Mouse (Mus musculus) bone marrow, adult 2 months (tissue): ENCODE measurements around the gene Reps1. TPM values are rescaled to one million over a fixed set of nuclear protein-coding genes. Genes with fewer than 3 reads are reported as not detected.

Experiments
- H3K27ac ChIP-seq: fragments of 200-500 bp; 2 replicates; pipeline ENCODE4 v1.5.1; 2012; ENCODE audit warnings: low read depth, mild to moderate bottlenecking, control low read depth, inconsistent platforms, low read length; ENCODE audit not compliant: control insufficient read depth, poor library complexity, insufficient read depth
- H3K4me1 ChIP-seq: fragments of 200-500 bp; 2 replicates; pipeline ENCODE4 v1.6.1; 2011; ENCODE audit warnings: low read length; ENCODE audit not compliant: control insufficient read depth, insufficient read depth
- H3K4me3 ChIP-seq: fragments of 200-500 bp; replicated peaks from 2 replicates; pipeline ENCODE3; 2011; ENCODE audit warnings: mild to moderate bottlenecking, low read depth, low read length, control low read depth; ENCODE audit not compliant: control insufficient read depth
- CTCF ChIP-seq: fragments of 200-500 bp; IDR thresholded peaks from 2 replicates; pipeline ENCODE4 v1.5.1; 2011; ENCODE audit warnings: low read length, control low read depth; ENCODE audit not compliant: control insufficient read depth, insufficient read depth
- POLR2A ChIP-seq: fragments of 200-500 bp; IDR thresholded peaks from 2 replicates; pipeline ENCODE4 v1.6.1; 2011; ENCODE audit warnings: low read depth, mild to moderate bottlenecking, control low read depth, low read length, borderline replicate concordance; ENCODE audit not compliant: control insufficient read depth
- WGBS: fragments of 180-500 bp; shearing (Covaris S2); methylation state at CpG from one replicate; pipeline ENCODE4 v1.1.7; 2018; 5-methylcytosine and 5-hydroxymethylcytosine counted together
- polyA plus RNA-seq: library from polyadenylated mRNA; stranded (reverse); fragments of >200 nt; gene quantifications from 2 replicates; pipeline ENCODE4 v1.2.4, GENCODE M21; 2011; ENCODE audit warnings: low replicate concordance; ENCODE audit not compliant: missing spikeins, insufficient read depth, insufficient read length

Reps1 gene
- polyA plus RNA-seq, 1 experiment = 24.6 TPM

GRCm38 (mm10) chr10:18139615-18140014 is 84.0 kb downstream of the Reps1 start:
- WGBS = 78% methylated on average over 5 of the region's 5 CpGs

GRCm38 (mm10) chr10:18141389-18141788 is 85.7 kb downstream of the Reps1 start:
- Histone ChIP-seq H3K4me3 (no peak overlapping the region), H3K4me1 (no peaks in the 10 kb centered on the region; the same call in 1 of the 2 replicates), H3K27ac (no peak overlapping the region)
- TF ChIP-seq CTCF (no peak), POLR2A (no peak)
- WGBS = 88% methylated on average over 2 of the region's 2 CpGs

More at GRCm38 (mm10) chr10:18139615-18140014, 84.0 kb downstream of the Reps1 start:
- no peak overlapping the region for H3K27ac ChIP-seq
- no peaks in the 10 kb centered on the region; the same call in 1 of the 2 replicates for H3K4me1 ChIP-seq
- no peak overlapping the region for H3K4me3 ChIP-seq
- TF ChIP-seq CTCF (no peak), POLR2A (no peak)

- H3K27ac ChIP-seq = no peak overlapping the region
- WGBS = 79% methylated on average over 6 of the region's 6 CpGs
- H3K4me3 ChIP-seq = no peak overlapping the region
- no peaks in the 10 kb centered on the region; the same call in 1 of the 2 replicates for H3K4me1 ChIP-seq
- TF ChIP-seq CTCF (no peak), POLR2A (no peak)
Measured at GRCm38 (mm10) chr10:18142231-18142630, 86.6 kb downstream of the Reps1 start.

GRCm38 (mm10) chr10:18147224-18147623 is 91.6 kb downstream of the Reps1 start:
- H3K4me3 ChIP-seq = no peak overlapping the region
- TF ChIP-seq CTCF = no peak
- no peak for TF ChIP-seq POLR2A
- H3K4me1 ChIP-seq = no peaks in the 10 kb centered on the region
- 81% methylated on average over 3 of the region's 3 CpGs for WGBS
- no peak overlapping the region for H3K27ac ChIP-seq

GRCm38 (mm10) chr10:18162435-18162971 is 106.8 kb downstream of the Reps1 start:
- no peak overlapping the region for H3K27ac ChIP-seq
- TF ChIP-seq POLR2A (no peak), CTCF (no peak)
- 82% methylated on average over 7 of the region's 7 CpGs for WGBS
- H3K4me3 ChIP-seq = no peak overlapping the region
- H3K4me1 ChIP-seq = no peaks in the 10 kb centered on the region

Other genes starting within 250 kb of the Reps1 start
- 5.7 and 9.1 TPM in 2 replicates for gene Heca, start 107.8 kb upstream of the Reps1 start, polyA plus RNA-seq
- gene Abracl, start 32.6 kb upstream of the Reps1 start, polyA plus RNA-seq = 74.1 and 129 TPM in 2 replicates
- gene Ect2l, start 155.0 kb downstream of the Reps1 start, polyA plus RNA-seq = not detected in 2 replicates
- 7.6 and 11.0 TPM in 2 replicates for gene Ccdc28a, start 179.1 kb downstream of the Reps1 start, polyA plus RNA-seq